Mouse (Mus musculus) thymus, postnatal 4 days (tissue): ENCODE results near the gene Alx1.
A peak's percentile ranks its signal among the peaks of the same experiment; 100 is the strongest.

Experiments
- DNase-seq: peaks from one replicate; pipeline ENCODE4 v3.0.0; 2021

Gene Alx1

GRCm38 (mm10) chr10:103029730-103030490, at the start of gene Alx1:
Gene Alx1, minus strand, starts transcription at chr10:103030215.
- no peak for DNase-seq

GRCm38 (mm10) chr10:103049593-103049992, 19.6 kb upstream of the Alx1 start:
- no peak for DNase-seq

GRCm38 (mm10) chr10:103046623-103047022, 16.6 kb upstream of the Alx1 start:
- DNase-seq: no peak

- DNase-seq: no peak
Observed at GRCm38 (mm10) chr10:103045019-103045418, 15.0 kb upstream of the Alx1 start.

- DNase-seq: no peak
Observed at GRCm38 (mm10) chr10:103035002-103035640, 5.1 kb upstream of the Alx1 start.

GRCm38 (mm10) chr10:103030931-103031330, 916 bp upstream of the Alx1 start:
- DNase-seq: no peak

GRCm38 (mm10) chr10:103029132-103029729, 784 bp downstream of the Alx1 start:
- no peak for DNase-seq

- DNase-seq: peak; percentile 10
Observed at GRCm38 (mm10) chr10:103028253-103029131, 1.5 kb downstream of the Alx1 start.

GRCm38 (mm10) chr10:103027931-103028252, 2.1 kb downstream of the Alx1 start:
- no peak for DNase-seq

GRCm38 (mm10) chr10:103027226-103027930, 2.6 kb downstream of the Alx1 start:
- no peak for DNase-seq

GRCm38 (mm10) chr10:103026636-103027225, 3.3 kb downstream of the Alx1 start:
- DNase-seq: no peak

- DNase-seq: no peak
Observed at GRCm38 (mm10) chr10:103002556-103002955, 27.5 kb downstream of the Alx1 start.

GRCm38 (mm10) chr10:103000902-103001301, 29.1 kb downstream of the Alx1 start:
- DNase-seq: no peak

GRCm38 (mm10) chr10:102999584-102999983, 30.4 kb downstream of the Alx1 start:
- DNase-seq: no peak

- no peak for DNase-seq
Observed at GRCm38 (mm10) chr10:102975106-102975505, 54.9 kb downstream of the Alx1 start.

GRCm38 (mm10) chr10:102959602-102960001, 70.4 kb downstream of the Alx1 start:
- DNase-seq: no peak
